Mouse (Mus musculus): ENCODE measurements around the gene Epha6.
"Not testable (repeated sequence)": the region's sequence is repeated elsewhere in the genome, so short reads cannot be mapped to it uniquely, and the experiment has no call there.

The Epha6 gene

DNA sequence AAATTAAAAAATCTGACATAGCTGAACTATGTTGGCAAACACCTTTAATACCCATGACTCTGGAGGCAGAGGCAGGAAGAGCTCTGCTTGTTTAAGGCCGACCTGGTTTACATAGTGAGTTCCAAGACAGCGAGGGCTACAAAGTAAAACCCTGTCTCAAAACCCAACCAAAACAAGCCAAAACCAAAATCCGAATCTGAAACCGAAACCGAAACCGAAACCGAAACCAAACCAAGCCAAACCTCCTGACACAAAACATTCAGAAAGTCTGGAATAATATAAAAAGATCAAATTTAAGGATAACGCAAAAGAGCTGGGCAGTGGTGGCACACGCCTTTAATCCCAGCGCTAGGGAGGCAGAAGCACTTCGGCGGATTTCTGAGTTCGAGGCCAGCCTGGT lies 725.3 kb downstream of the Epha6 start:
- DNase-seq = no peak

GRCm38 (mm10) chr16:59871792-59872191 lies 733.5 kb downstream of the Epha6 start:
- DNase-seq = no peak

GRCm38 (mm10) chr16:59854160-59854717 lies 751.1 kb downstream of the Epha6 start:
- no peak for DNase-seq

- no peak for DNase-seq
These were observed 752.6 kb downstream of the Epha6 start for GRCm38 (mm10) chr16:59852689-59853088.

DNA sequence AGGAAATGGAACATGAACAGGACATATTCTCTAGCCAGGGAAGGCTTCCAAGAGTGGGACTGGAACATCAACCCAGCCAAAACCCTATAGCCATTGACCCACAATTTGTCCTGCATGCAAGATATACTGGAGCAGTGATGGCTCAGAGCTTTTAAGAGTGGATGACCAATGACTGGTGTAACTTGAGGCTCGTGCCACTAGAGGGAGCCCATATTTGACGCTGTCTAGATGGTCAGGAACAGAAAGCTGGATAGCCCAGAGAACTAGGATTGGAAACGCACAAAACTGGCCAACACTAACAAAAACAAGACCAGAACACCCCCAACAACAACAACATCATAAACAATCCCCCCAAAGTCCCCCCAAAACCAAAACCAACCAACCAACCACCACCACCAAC lies 758.8 kb downstream of the Epha6 start:
- peak; percentile 4 for DNase-seq

GRCm38 (mm10) chr16:59836778-59837177 lies 768.6 kb downstream of the Epha6 start:
- DNase-seq = no peak

DNA sequence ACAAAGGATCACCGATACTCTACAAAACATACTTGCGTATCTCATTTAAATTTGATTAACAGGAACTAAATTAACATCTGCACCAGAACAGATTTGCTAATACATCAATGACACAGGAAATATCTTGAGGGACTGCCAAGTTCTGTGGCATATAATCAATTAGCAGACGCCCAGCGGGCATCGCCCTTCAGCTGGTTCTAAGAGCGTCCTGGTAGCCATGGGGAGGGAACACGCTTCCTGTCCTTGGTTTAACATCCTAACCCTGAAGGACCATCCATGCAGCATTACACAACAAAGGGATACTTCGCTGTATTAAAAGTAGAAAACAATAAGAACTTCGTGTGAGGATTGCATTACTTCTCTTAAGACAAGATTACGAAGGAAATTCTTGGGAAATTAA lies 769.0 kb downstream of the Epha6 start:
- DNase-seq = no peak

DNA sequence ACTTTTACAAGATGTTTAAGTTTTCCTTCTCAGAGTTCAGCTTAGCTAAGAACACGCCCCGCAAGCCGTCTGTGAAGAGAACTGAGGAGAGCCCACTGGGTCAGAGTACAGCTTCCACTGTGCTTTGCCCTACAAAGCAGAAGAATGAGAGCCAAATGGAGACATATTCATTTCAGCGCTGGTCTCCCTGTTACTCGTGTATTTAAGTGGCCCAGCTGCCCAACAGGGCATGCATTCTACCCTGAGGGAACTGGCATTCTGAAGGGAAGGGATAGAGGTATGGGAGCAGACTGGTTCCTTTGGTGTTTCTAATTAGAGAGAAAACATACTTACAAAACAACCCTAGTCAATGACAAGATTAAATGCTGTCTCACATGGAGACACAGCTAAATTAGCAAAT lies 772.9 kb downstream of the Epha6 start:
- DNase-seq = no peak

- no peak for DNase-seq
These were observed 775.7 kb downstream of the Epha6 start for GRCm38 (mm10) chr16:59829655-59830054.

DNA sequence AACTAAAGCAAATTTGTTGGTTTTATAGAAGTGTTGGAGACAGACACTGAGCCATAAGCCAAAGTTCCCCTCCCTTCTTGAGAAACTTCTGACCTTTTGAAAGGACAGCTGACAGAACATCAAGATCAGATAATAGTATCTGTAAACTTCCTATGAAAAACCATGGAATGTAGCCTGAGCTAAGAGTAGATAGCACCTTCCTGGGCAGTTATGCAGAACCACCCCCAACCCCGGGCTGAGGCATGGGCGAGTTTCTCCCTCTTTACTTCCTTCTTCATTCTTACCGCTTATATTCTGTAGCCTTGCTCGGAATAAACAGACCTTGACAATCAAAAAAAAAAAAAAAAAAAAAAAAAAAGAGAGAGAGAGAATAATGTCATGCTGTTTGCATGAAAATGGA lies 805.5 kb downstream of the Epha6 start:
- not testable (repeated sequence) for DNase-seq

- DNase-seq = no peak
These were observed 833.0 kb downstream of the Epha6 start for GRCm38 (mm10) chr16:59772297-59772696.

DNA sequence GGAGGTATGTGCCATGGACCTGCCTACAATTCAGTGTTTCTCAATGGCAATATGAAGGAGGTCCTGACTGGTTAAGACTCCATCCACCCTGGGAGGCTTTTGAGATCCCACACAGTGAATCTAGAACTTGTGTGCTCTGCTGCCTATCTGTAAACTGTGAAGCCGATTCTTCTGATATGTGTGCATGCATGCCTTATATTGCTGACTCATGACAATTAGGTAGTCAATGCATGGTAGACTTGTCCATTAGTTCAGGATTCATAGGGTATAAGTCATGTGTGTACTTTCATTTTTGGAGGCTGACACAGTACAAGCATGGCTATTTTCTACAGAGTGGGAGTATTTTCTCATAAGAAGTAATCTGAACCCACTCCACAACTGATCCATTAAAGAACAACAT lies 834.9 kb downstream of the Epha6 start:
- DNase-seq = no peak

- no peak for DNase-seq
These were observed 835.4 kb downstream of the Epha6 start for GRCm38 (mm10) chr16:59769936-59770335.

DNA sequence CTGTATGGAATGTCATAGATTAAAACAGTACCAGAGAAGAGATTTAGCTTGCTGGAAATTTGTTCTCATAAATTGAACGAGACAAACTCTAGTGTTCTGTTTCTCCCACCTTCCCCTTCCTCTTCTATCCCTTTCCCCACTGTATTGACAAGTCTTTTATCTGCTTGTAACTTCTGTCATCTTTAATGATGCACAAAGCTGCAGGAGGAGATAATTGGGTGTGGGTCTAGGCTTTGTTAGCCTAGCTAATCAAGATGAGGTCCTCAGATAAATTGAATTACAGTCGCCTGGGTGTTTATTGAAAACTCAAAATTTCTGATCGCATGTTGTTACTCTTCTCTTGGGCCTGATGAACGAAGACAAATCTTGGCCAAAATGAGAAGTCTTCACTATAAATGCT lies 844.5 kb downstream of the Epha6 start:
- no peak for DNase-seq

DNA sequence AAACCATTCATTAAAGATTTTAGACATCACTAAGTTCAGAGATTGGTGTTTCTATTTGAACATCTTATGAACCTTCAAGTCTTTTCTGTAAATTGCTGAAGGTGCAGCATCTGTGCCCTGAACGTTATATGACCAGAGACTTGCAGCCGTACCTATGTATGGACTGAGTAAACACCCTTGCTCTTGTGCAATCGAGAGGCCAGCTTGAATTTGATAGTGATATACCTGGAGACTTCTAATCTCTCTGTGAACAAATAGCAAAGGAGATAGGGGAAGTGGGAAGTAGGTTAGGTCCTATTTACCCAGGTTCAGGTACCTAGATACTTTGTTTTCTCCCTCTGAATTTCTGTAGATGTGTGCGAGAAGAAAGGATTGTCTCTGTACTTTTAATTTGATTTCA lies 854.4 kb downstream of the Epha6 start:
- DNase-seq = no peak

DNA sequence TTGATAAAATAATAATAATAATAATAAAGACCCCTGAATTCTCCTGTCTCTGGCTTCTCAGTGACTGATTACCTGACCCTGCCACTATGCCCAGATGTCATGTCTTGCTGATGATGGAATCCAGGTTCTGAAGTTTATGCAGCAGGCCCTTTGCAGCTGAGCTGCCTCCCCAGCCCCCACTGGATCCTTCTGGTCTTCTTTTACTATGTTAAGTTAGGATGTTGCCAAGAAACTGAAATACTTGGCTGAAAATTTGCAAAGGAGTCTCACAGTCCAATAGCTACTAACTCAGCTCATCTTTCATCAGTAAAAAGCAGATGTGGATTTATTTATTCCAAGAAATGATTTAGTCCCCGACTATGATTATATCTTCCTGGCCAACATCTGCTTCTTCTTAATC lies 861.7 kb downstream of the Epha6 start:
- DNase-seq = no peak

DNA sequence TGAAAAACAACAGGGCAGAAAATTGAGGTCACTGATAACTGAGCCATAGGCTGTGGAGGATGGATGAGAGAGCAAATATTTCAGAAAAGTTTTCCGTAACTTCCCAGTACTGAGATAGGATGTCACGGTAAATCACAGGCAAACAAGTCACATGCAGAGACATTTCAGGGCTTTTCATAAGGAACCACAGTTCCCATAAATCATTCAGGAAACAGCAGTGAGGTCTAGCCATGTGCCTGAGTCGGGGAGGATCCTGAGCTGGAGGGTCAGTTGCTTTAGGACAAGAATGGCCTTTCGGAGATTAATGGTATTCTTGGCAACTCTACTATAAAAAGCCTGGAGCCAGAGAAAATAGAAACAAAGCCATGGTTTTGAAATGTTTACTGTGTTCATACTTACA lies 889.8 kb downstream of the Epha6 start:
- no peak for DNase-seq

DNA sequence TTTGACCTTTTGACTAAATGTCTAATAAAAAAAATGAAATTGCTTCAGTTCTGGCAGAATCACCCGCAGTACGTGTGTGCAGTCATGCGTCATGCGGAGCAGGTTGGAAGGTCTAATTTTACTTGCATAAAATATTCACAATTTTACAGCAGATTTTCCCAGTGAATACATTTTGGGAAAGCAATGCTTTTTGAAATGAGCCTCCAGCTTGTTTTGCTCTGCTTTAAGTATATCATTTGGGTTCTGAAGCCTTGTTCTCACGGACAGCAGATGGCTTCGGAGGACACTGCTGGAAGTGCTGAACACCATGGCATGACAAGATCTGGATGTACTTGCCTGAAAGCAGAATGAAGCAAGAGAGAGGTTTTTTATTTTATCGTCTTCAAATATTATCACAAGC lies 912.1 kb downstream of the Epha6 start:
- no peak for DNase-seq

GRCm38 (mm10) chr16:59689120-59689519 lies 916.2 kb downstream of the Epha6 start:
- no peak for DNase-seq

DNA sequence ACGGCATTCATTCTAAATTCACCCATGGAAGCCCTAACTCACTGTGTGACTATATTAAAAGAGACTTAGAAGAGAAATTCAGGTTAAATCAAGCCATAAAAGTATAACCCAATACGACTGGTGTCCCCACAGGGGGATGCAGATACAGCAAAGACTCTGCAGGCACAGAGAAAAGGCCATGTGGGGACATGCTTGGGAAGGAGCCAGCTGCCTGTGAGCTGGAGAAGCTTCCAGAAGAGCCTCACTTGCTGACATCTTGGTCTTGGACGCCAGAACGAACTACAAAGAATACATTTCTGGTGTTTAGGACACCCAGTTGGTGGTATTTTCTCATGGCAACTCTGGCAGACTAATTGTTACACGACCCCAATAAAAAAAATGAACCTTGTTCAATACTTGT lies 920.2 kb downstream of the Epha6 start:
- DNase-seq = no peak

- DNase-seq = peak; percentile 62
These were observed 921.9 kb downstream of the Epha6 start for GRCm38 (mm10) chr16:59683434-59683833.

GRCm38 (mm10) chr16:59682216-59682891 lies 923.0 kb downstream of the Epha6 start:
- DNase-seq = no peak

GRCm38 (mm10) chr16:59666938-59667337 lies 938.4 kb downstream of the Epha6 start:
- DNase-seq = no peak

DNA sequence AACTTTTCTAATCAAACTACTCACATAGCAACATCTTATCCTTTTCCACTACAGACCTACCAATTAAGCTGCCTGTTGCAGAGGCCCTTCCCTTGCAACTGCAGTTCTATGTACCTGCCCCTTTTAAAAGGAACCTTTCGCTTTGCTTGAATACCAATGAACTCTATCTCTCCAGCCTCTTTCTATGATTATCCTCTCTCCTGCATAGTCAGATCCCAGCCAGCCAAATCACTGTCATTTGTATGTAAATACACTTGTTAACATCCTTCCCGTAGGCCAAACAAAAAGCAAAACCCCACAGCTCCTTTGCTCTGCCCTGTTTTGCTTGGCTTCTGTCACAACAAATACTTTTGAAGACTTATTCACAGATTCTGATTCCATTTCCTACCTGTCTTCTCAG lies 961.6 kb downstream of the Epha6 start:
- no peak for DNase-seq

DNA sequence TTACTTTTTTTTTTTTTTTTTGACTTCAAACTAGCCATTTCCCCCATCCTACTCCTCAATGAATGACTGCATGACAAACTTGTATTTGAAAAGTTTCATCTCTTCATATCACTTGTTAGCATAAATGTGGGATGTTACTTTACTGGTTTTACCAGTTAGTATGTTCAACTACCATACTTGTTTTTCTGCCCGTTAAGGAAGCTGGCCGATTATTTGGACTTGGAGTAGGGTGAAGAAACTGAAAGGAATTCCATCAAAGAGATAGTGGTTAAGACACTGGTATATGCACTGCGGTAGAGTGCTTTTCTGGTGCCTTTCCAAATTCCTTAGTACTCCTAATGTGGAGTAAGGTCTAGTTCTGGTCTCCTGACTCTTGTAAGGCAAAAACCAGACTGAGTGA lies 965.3 kb downstream of the Epha6 start:
- DNase-seq = peak; percentile 20

Data from cerebellum, adult 9-10 months (tissue).